Comparison of ENCODE assay signal across 39 mouse cellular contexts in the genomic region with DNA sequence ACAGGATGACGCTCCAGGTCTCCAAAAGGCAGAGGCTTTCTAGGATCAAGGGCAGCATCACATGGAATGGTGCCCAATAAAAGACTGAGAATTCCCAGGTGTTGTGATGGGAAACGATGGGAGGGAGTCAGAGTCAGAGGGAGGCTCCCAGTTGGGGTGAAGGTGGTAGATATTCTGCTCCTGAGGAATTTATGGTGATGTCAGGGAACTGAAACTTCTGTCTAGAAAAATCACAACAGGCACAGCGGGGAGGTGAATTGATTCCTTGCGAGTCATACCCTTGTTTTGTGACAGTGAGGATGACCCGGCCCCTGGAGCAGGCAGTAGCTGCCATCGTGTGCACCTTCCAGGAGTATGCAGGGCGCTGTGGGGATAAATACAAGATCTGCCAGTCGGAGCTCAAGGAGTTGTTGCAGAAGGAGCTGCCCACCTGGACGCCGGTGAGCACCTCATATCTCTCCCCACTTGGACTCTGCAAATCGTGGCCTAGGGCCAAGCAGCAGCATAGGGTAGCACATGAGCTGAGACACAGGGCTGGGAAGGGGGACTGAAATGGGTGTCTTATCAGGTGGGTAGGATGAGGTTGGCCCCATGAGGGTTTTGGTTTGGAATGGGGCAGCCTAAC. TPM values are rescaled to one million over a fixed set of nuclear protein-coding genes. Genes with fewer than 3 reads are reported as not detected.
DNase-seq lines count a peak whose midpoint lies in the region; ATAC-seq lines count a peak whose summit lies in the region.
"Had no signal": no experiment of that assay in that cellular context is flagged by ENCODE, and none has a peak within 500 bp of the region (broad histone marks: within the 10 kb centered on the region; RNA-seq: fewer than 3 reads in every experiment).

TSS of gene Gm42674 (plus strand) at position 419 of the 625 bp plus-strand sequence.

- no peaks in the 10 kb centered on the region for H3K9me3 ChIP-seq in embryonic facial prominence, embryonic 15.5 days (replicated peaks)
- H3K9me3 ChIP-seq: embryonic facial prominence, embryonic 12.5 days; forebrain, embryonic 15.5 days; heart, embryonic 13.5 days; hindbrain, embryonic 10.5 days; hindbrain, embryonic 15.5 days; liver, embryonic 13.5 days; midbrain, embryonic 15.5 days; neural tube, embryonic 12.5 days had no signal

- peak; percentile 91 for DNase-seq in heart, adult 11 months
- DNase-seq in heart, adult 18-20 months = no peak
- peak; percentile 5 for DNase-seq in urinary bladder, postnatal 14 days (ENCODE audit: low spot score)
- DNase-seq in urinary bladder, postnatal 10 days (ENCODE audit: low spot score) = no peak
- no peak for DNase-seq in left cerebral cortex, postnatal 10 days (ENCODE audit: extremely low spot score in 1 of 2, low spot score in 2 of 2)
- DNase-seq in kidney, postnatal 14 days = no peak
- DNase-seq in cerebellum, adult 11-12 months = no peak
- DNase-seq: adrenal gland, adult 8-10 months; cerebellum, adult 8-10 months; cerebellum, postnatal 36 days; kidney, adult 11 months; kidney, postnatal 25 days; liver, embryonic 13.5 days; lung, adult 18-20 months; lung, postnatal 10 days; right cerebral cortex, adult 18-20 months; spleen, adult 18-20 months; thymus, postnatal 4 days had no signal

- H3K36me3 ChIP-seq in embryonic facial prominence, embryonic 15.5 days = no peaks in the 10 kb centered on the region
- H3K36me3 ChIP-seq: embryonic facial prominence, embryonic 12.5 days; forebrain, embryonic 15.5 days; heart, embryonic 13.5 days; hindbrain, embryonic 10.5 days; hindbrain, embryonic 15.5 days; liver, embryonic 13.5 days; midbrain, embryonic 15.5 days; neural tube, embryonic 12.5 days had no signal

- 83% methylated on average over 11 of the region's 11 CpGs for WGBS in embryonic facial prominence, embryonic 15.5 days

- H3K4me2 ChIP-seq in embryonic facial prominence, embryonic 15.5 days (replicated peaks) = no peak within 1 kb of the TSS
- H3K4me2 ChIP-seq: embryonic facial prominence, embryonic 12.5 days; forebrain, embryonic 15.5 days; heart, embryonic 13.5 days; hindbrain, embryonic 15.5 days; liver, embryonic 13.5 days; midbrain, embryonic 15.5 days; neural tube, embryonic 12.5 days had no signal

- H3K4me3 ChIP-seq in embryonic facial prominence, embryonic 15.5 days (replicated peaks) = no peak within 1 kb of the TSS
- H3K4me3 ChIP-seq: embryonic facial prominence, embryonic 12.5 days; forebrain, embryonic 15.5 days; heart, embryonic 13.5 days; hindbrain, embryonic 10.5 days; hindbrain, embryonic 15.5 days; liver, embryonic 13.5 days; midbrain, embryonic 15.5 days; neural tube, embryonic 12.5 days had no signal

- no peak within 1 kb of the TSS for H3K9ac ChIP-seq in embryonic facial prominence, embryonic 15.5 days
- H3K9ac ChIP-seq: embryonic facial prominence, embryonic 12.5 days; forebrain, embryonic 15.5 days; heart, embryonic 13.5 days; hindbrain, embryonic 15.5 days; liver, embryonic 13.5 days; midbrain, embryonic 15.5 days; neural tube, embryonic 12.5 days had no signal

- H3K27me3 ChIP-seq in embryonic facial prominence, embryonic 15.5 days = no peaks in the 10 kb centered on the region
- H3K27me3 ChIP-seq: embryonic facial prominence, embryonic 12.5 days; forebrain, embryonic 15.5 days; heart, embryonic 13.5 days; hindbrain, embryonic 15.5 days; liver, embryonic 13.5 days; midbrain, embryonic 15.5 days; neural tube, embryonic 12.5 days had no signal

- peak within 1 kb of the TSS; percentile 92 for H3K27ac ChIP-seq in embryonic facial prominence, embryonic 15.5 days (replicated peaks)
- H3K27ac ChIP-seq: forebrain, embryonic 15.5 days; heart, embryonic 13.5 days; hindbrain, embryonic 10.5 days; hindbrain, embryonic 15.5 days; liver, embryonic 13.5 days; midbrain, embryonic 15.5 days; neural tube, embryonic 12.5 days had no signal

- no peak for ATAC-seq in embryonic facial prominence, embryonic 15.5 days (ENCODE audit: insufficient number of reproducible peaks, low FRiP score, low TSS enrichment, low read depth)
- ATAC-seq: CD4-positive, CD25-positive, alpha-beta regulatory T cell, adult 4 months; forebrain, embryonic 15.5 days; inflammation-experienced regulatory T-cells, adult 6 months; midbrain, embryonic 15.5 days had no signal

- intact Hi-C loops in left cerebral cortex, postnatal 10 days (cut with DNase I) = no loop called here

- H3K4me1 ChIP-seq in embryonic facial prominence, embryonic 15.5 days = peaks cover 71% of the 10 kb centered on the region
- H3K4me1 ChIP-seq: midbrain, embryonic 15.5 days had no signal

RNA-seq across cellular contexts. Expression of gene Gm42674, which starts in this region (rescaled TPM):
- not detected for total RNA-seq in heart, adult 18-20 months (2021)
- polyA plus RNA-seq in embryonic facial prominence, embryonic 15.5 days (2015; fragmentation: Nextera tagmentation; extraction: Ambion mirVana) = not detected in 2 replicates
- total RNA-seq in left cerebral cortex, postnatal 10 days (2021) = not detected
- total RNA-seq: adrenal gland, adult 8-10 months; adrenal gland, postnatal 4 days; gastrocnemius, adult 8-10 months; heart, postnatal 10 days; layer of hippocampus, postnatal 10 days; left cerebral cortex, adult 18-20 months; left cerebral cortex, postnatal 36 days had no signal
- polyA plus RNA-seq: CD4-positive, CD25-positive, alpha-beta regulatory T cell, adult 4 months; embryonic facial prominence, embryonic 12.5 days; forebrain, embryonic 15.5 days; frontal cortex, adult 2 months; gonadal fat pad, adult 2 months; heart, embryonic 13.5 days; hindbrain, embryonic 10.5 days; hindbrain, embryonic 15.5 days; inflammation-experienced regulatory T-cells, adult 6 months; kidney, embryonic 14.5 days; limb, embryonic 14.5 days; liver, embryonic 13.5 days; midbrain, embryonic 15.5 days; neural tube, embryonic 12.5 days; thymus, postnatal 0 days had no signal

Comparison
In these comparisons a context has a peak if more than half of its experiments do, and no peak if none do; other contexts are left out.
1. DNase-seq: peak in heart, adult 11 months (single experiment) and urinary bladder, postnatal 14 days (single experiment); none in heart, adult 18-20 months (0 of 2), urinary bladder, postnatal 10 days (single experiment), left cerebral cortex, postnatal 10 days (0 of 2), kidney, postnatal 14 days (single experiment) and cerebellum, adult 11-12 months (single experiment).